Mouse (Mus musculus): Measurements from ENCODE around the gene Fads3. TPM values are rescaled to one million over a fixed set of nuclear protein-coding genes. Genes with fewer than 3 reads are reported as not detected.

Fads3 gene
- polyA plus RNA-seq, 1 experiment from 2014 or later, result 20.9 TPM

- no peak for DNase-seq (ENCODE audit: low spot score)
- 48% methylated on average over 6 of the region's 6 CpGs for WGBS
- Histone ChIP-seq H3K9me3 (ENCODE audit: control insufficient read depth, low read length) (no peaks in the 10 kb centered on the region), H3K4me3 (ENCODE audit: low read depth, low read length) (peak overlapping the region; percentile 68), H3K4me1 (ENCODE audit: control insufficient read depth, insufficient read depth, low read length) (peaks cover 16% of the 10 kb centered on the region), H3K27me3 (replicated peaks; ENCODE audit: control insufficient read depth, insufficient read depth, low read length) (no peaks in the 10 kb centered on the region), H3K36me3 (ENCODE audit: control insufficient read depth, insufficient read depth, low read length) (no peaks in the 10 kb centered on the region), H3K4me2 (ENCODE audit: low read depth, low read length) (peak overlapping the region; percentile 86), H3K9ac (ENCODE audit: low read depth, low read length) (peak overlapping the region; percentile 73), H3K27ac (replicated peaks; ENCODE audit: low read depth, low read length) (no peak overlapping the region)
- ATAC-seq (ENCODE audit: low read depth), result no peak
Measured at GRCm38 (mm10) chr19:10042232-10042631, 863 bp downstream of the Fads3 start.

- no peaks in the 10 kb centered on the region for H3K27me3 ChIP-seq (replicated peaks; ENCODE audit: control insufficient read depth, insufficient read depth, low read length)
- no peaks in the 10 kb centered on the region for H3K36me3 ChIP-seq (ENCODE audit: control insufficient read depth, insufficient read depth, low read length)
- peak overlapping the region; percentile 86 for H3K4me2 ChIP-seq (ENCODE audit: low read depth, low read length)
- no peak overlapping the region; the same call in 1 of the 2 replicates for H3K4me3 ChIP-seq (ENCODE audit: low read depth, low read length)
- no peak overlapping the region; the same call in 1 of the 2 replicates for H3K9ac ChIP-seq (ENCODE audit: low read depth, low read length)
- peaks cover 16% of the 10 kb centered on the region for H3K4me1 ChIP-seq (ENCODE audit: control insufficient read depth, insufficient read depth, low read length)
- DNase-seq (ENCODE audit: low spot score), result no peak
- WGBS, result 83% methylated on average over 3 of the region's 4 CpGs
- no peaks in the 10 kb centered on the region for H3K9me3 ChIP-seq (ENCODE audit: control insufficient read depth, low read length)
- no peak for ATAC-seq (ENCODE audit: low read depth)
- no peak overlapping the region for H3K27ac ChIP-seq (replicated peaks; ENCODE audit: low read depth, low read length)
Measured at GRCm38 (mm10) chr19:10042816-10043215, 1.4 kb downstream of the Fads3 start.

GRCm38 (mm10) chr19:10043643-10044042 is 2.3 kb downstream of the Fads3 start:
- Histone ChIP-seq H3K4me2 (ENCODE audit: low read depth, low read length) (no peak overlapping the region), H3K27me3 (replicated peaks; ENCODE audit: control insufficient read depth, insufficient read depth, low read length) (no peaks in the 10 kb centered on the region), H3K36me3 (ENCODE audit: control insufficient read depth, insufficient read depth, low read length) (no peaks in the 10 kb centered on the region), H3K4me3 (ENCODE audit: low read depth, low read length) (no peak overlapping the region), H3K9ac (ENCODE audit: low read depth, low read length) (no peak overlapping the region), H3K9me3 (ENCODE audit: control insufficient read depth, low read length) (no peaks in the 10 kb centered on the region), H3K27ac (replicated peaks; ENCODE audit: low read depth, low read length) (no peak overlapping the region), H3K4me1 (ENCODE audit: control insufficient read depth, insufficient read depth, low read length) (peaks cover 13% of the 10 kb centered on the region)
- ATAC-seq (ENCODE audit: low read depth), result no peak
- DNase-seq (ENCODE audit: low spot score), result no peak

GRCm38 (mm10) chr19:10045707-10046106 is 4.3 kb downstream of the Fads3 start:
- Histone ChIP-seq H3K4me2 (ENCODE audit: low read depth, low read length) (no peak overlapping the region), H3K27ac (replicated peaks; ENCODE audit: low read depth, low read length) (no peak overlapping the region), H3K4me1 (ENCODE audit: control insufficient read depth, insufficient read depth, low read length) (peaks cover 8% of the 10 kb centered on the region), H3K36me3 (ENCODE audit: control insufficient read depth, insufficient read depth, low read length) (no peaks in the 10 kb centered on the region), H3K4me3 (ENCODE audit: low read depth, low read length) (no peak overlapping the region), H3K9me3 (ENCODE audit: control insufficient read depth, low read length) (no peaks in the 10 kb centered on the region), H3K9ac (ENCODE audit: low read depth, low read length) (no peak overlapping the region), H3K27me3 (replicated peaks; ENCODE audit: control insufficient read depth, insufficient read depth, low read length) (no peaks in the 10 kb centered on the region)
- DNase-seq (ENCODE audit: low spot score) (no peak), ATAC-seq (ENCODE audit: low read depth) (no peak)
- WGBS, result 74% methylated on average over 2 of the region's 2 CpGs

- Histone ChIP-seq H3K4me1 (ENCODE audit: control insufficient read depth, insufficient read depth, low read length) (peaks cover 8% of the 10 kb centered on the region), H3K9me3 (ENCODE audit: control insufficient read depth, low read length) (no peaks in the 10 kb centered on the region), H3K4me2 (ENCODE audit: low read depth, low read length) (no peak overlapping the region), H3K27ac (replicated peaks; ENCODE audit: low read depth, low read length) (no peak overlapping the region), H3K36me3 (ENCODE audit: control insufficient read depth, insufficient read depth, low read length) (no peaks in the 10 kb centered on the region), H3K4me3 (ENCODE audit: low read depth, low read length) (no peak overlapping the region), H3K27me3 (replicated peaks; ENCODE audit: control insufficient read depth, insufficient read depth, low read length) (no peaks in the 10 kb centered on the region), H3K9ac (ENCODE audit: low read depth, low read length) (no peak overlapping the region)
- DNase-seq (ENCODE audit: low spot score) (no peak), ATAC-seq (ENCODE audit: low read depth) (no peak)
- WGBS, result 62% methylated on average over 4 of the region's 4 CpGs
Measured at GRCm38 (mm10) chr19:10046346-10046745, 5.0 kb downstream of the Fads3 start.

- ATAC-seq (ENCODE audit: low read depth), result no peak
- H3K27ac ChIP-seq (replicated peaks; ENCODE audit: low read depth, low read length), result no peak overlapping the region
- H3K9ac ChIP-seq (ENCODE audit: low read depth, low read length), result no peak overlapping the region
- H3K36me3 ChIP-seq (ENCODE audit: control insufficient read depth, insufficient read depth, low read length), result no peaks in the 10 kb centered on the region
- no peak overlapping the region for H3K4me2 ChIP-seq (ENCODE audit: low read depth, low read length)
- no peaks in the 10 kb centered on the region for H3K9me3 ChIP-seq (ENCODE audit: control insufficient read depth, low read length)
- H3K4me1 ChIP-seq (ENCODE audit: control insufficient read depth, insufficient read depth, low read length), result peaks cover 7% of the 10 kb centered on the region
- no peaks in the 10 kb centered on the region for H3K27me3 ChIP-seq (replicated peaks; ENCODE audit: control insufficient read depth, insufficient read depth, low read length)
- no peak overlapping the region for H3K4me3 ChIP-seq (ENCODE audit: low read depth, low read length)
- WGBS, result 32% methylated on average over 3 of the region's 3 CpGs
- DNase-seq (ENCODE audit: low spot score), result peak; percentile 3
Measured at GRCm38 (mm10) chr19:10046983-10047382, 5.6 kb downstream of the Fads3 start.

- H3K36me3 ChIP-seq (ENCODE audit: control insufficient read depth, insufficient read depth, low read length), result no peaks in the 10 kb centered on the region; the same call in 1 of the 2 replicates
- H3K27me3 ChIP-seq (replicated peaks; ENCODE audit: control insufficient read depth, insufficient read depth, low read length), result no peaks in the 10 kb centered on the region
- H3K4me1 ChIP-seq (ENCODE audit: control insufficient read depth, insufficient read depth, low read length), result no peaks in the 10 kb centered on the region
- DNase-seq (ENCODE audit: low spot score) (no peak), ATAC-seq (ENCODE audit: low read depth) (no peak)
- no peak overlapping the region for H3K27ac ChIP-seq (replicated peaks; ENCODE audit: low read depth, low read length)
- H3K9ac ChIP-seq (ENCODE audit: low read depth, low read length), result no peak overlapping the region
- H3K4me3 ChIP-seq (ENCODE audit: low read depth, low read length), result no peak overlapping the region
- H3K9me3 ChIP-seq (ENCODE audit: control insufficient read depth, low read length), result no peaks in the 10 kb centered on the region
- H3K4me2 ChIP-seq (ENCODE audit: low read depth, low read length), result no peak overlapping the region
Measured at GRCm38 (mm10) chr19:10049533-10049932, 8.2 kb downstream of the Fads3 start.

- DNase-seq (ENCODE audit: low spot score), result no peak
- Histone ChIP-seq H3K36me3 (ENCODE audit: control insufficient read depth, insufficient read depth, low read length) (no peaks in the 10 kb centered on the region; the same call in 1 of the 2 replicates), H3K27ac (replicated peaks; ENCODE audit: low read depth, low read length) (no peak overlapping the region), H3K4me2 (ENCODE audit: low read depth, low read length) (no peak overlapping the region), H3K9ac (ENCODE audit: low read depth, low read length) (no peak overlapping the region), H3K9me3 (ENCODE audit: control insufficient read depth, low read length) (no peaks in the 10 kb centered on the region), H3K27me3 (replicated peaks; ENCODE audit: control insufficient read depth, insufficient read depth, low read length) (no peaks in the 10 kb centered on the region), H3K4me1 (ENCODE audit: control insufficient read depth, insufficient read depth, low read length) (no peaks in the 10 kb centered on the region), H3K4me3 (ENCODE audit: low read depth, low read length) (no peak overlapping the region)
- ATAC-seq (ENCODE audit: low read depth), result no peak
- 61% methylated on average over 1 of the region's 2 CpGs for WGBS
Measured at GRCm38 (mm10) chr19:10050438-10050837, 9.1 kb downstream of the Fads3 start.

- peaks cover 4% of the 10 kb centered on the region; the same call in 1 of the 2 replicates for H3K36me3 ChIP-seq (ENCODE audit: control insufficient read depth, insufficient read depth, low read length)
- 95% methylated on average over 4 of the region's 4 CpGs for WGBS
- no peaks in the 10 kb centered on the region for H3K9me3 ChIP-seq (ENCODE audit: control insufficient read depth, low read length)
- H3K27ac ChIP-seq (replicated peaks; ENCODE audit: low read depth, low read length), result no peak overlapping the region
- no peak for DNase-seq (ENCODE audit: low spot score)
- no peak overlapping the region for H3K4me3 ChIP-seq (ENCODE audit: low read depth, low read length)
- no peak overlapping the region for H3K9ac ChIP-seq (ENCODE audit: low read depth, low read length)
- H3K4me1 ChIP-seq (ENCODE audit: control insufficient read depth, insufficient read depth, low read length), result no peaks in the 10 kb centered on the region
- no peak overlapping the region for H3K4me2 ChIP-seq (ENCODE audit: low read depth, low read length)
- no peaks in the 10 kb centered on the region for H3K27me3 ChIP-seq (replicated peaks; ENCODE audit: control insufficient read depth, insufficient read depth, low read length)
- no peak for ATAC-seq (ENCODE audit: low read depth)
Measured at GRCm38 (mm10) chr19:10052698-10053097, 11.3 kb downstream of the Fads3 start.
